Mouse (Mus musculus) left cerebral cortex, postnatal 36 days (tissue): ENCODE measurements at regions not wholly inside any gene's neighbourhood (a gene's known extent, or its start where the extent isn't known, plus 50 kb on each side); places are given as distances from the start of the nearest gene placed in this dataset.

Source experiments
- DNase-seq, 2 experiments: peaks; one replicate each; pipeline ENCODE4 v3.0.0; 2021 to 2022; ENCODE audit warnings: low spot score in 2 of 2, mixed read lengths in 1 of 2
- intact Hi-C: fragments of 180-260 bp; cut with DNase I; formaldehyde crosslinking; loops from one replicate; pipeline ENCODE4 v1.15.1; 2025

DNA sequence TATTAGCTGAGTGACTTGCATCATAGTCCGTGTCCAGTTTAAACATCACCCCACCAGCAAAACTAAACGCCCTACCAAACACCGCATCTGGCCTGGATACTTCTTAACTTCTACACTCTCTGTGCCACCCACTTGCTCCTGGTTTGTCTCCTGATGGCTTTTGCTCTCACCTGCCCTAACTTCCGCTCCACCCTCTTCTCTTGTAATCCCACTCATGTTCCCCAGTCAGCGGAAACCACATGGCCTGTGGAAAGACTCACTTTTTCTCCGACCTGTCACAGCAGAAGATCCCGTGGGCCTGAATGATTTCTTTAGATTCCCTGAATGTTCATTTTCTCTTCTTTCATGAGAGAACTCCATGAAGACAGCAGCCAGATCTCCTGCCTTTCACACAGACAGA, 86.1 kb upstream of the Lgalsl start:
- no peak for DNase-seq
- intact Hi-C loops = loop anchor here (5.0 to 10.0 kb wide), 4 partner anchors 75 to 462 kb away; partner anchors contain the start of gene Peli1

DNA sequence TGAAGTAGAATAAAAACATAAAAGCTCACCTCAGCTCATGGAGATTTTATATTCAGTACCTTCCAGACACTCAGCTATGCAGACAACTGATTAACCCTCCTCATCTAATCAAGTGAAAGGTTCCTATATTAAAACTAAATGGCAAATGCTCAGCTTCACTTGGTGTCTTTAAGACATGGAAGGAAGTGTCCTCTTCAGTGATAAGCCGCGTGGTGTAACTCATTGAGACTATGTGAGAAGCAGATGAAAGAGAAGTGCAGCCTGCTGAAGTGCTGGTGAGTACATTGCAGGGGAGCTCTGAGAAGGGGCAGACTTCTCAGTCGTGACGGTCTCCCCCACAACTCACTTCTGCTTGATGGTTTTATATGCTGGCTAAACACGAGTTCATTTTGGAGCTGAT, 86.6 kb upstream of the Lgalsl start:
- DNase-seq = no peak
- intact Hi-C loops = loop anchor here (5.0 to 10.0 kb wide), 4 partner anchors 75 to 463 kb away; partner anchors contain the start of gene Peli1

- no peak for DNase-seq
- intact Hi-C loops = no loop called here
Observed at GRCm38 (mm10) chr11:20923115-20923514, 92.3 kb upstream of the Lgalsl start.

DNA sequence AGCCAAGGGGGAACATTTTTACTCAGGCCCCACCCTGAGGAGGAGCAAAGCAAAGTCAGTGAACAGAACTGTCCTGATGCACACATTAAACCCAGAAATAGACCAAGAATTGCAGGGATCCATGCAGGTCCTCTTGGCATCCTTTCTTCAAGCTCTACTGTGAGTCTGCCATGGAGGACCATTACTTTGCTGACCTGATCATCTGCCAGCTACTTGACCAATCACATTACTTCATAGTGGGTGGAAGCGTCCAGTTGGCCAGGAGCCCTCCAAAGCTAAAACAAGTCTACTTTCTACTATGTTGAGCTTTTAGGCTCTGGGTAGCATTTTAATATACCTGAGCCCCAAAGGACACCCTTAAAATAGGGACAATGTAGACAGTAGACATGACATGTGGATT, 98.6 kb upstream of the Lgalsl start:
- intact Hi-C loops = no loop called here
- no peak for DNase-seq

DNA sequence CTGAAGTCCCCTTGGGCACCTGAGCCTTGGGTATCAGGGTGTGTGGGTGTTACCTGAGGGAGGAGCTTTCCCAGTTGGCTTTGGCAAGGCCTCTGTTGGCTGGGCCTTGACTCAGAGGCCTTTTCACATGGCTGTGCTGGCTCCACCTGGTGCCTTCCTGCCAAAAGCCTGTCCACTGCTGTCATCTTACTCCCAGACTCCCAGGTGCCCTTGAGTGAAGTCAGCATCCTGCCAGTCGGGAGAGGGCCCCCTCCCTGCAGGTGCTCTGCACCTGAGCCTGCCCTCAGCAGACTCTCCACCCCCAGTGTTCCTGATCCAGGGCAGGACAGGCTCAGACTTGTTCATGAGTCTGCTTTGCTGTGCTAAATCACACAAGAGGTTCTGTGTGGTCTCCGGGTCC, 99.2 kb upstream of the Lgalsl start:
- intact Hi-C loops = no loop called here
- no peak for DNase-seq

GRCm38 (mm10) chr11:20930573-20930972, 99.7 kb upstream of the Lgalsl start:
- intact Hi-C loops = no loop called here
- DNase-seq = no peak

- intact Hi-C loops = no loop called here
- DNase-seq = no peak
Observed at GRCm38 (mm10) chr11:20934191-20935062, 103.6 kb upstream of the Lgalsl start.

- intact Hi-C loops = no loop called here
- DNase-seq = no peak
Observed at GRCm38 (mm10) chr11:20935063-20935370, 104.2 kb upstream of the Lgalsl start.

GRCm38 (mm10) chr11:20935910-20936309, 105.1 kb upstream of the Lgalsl start:
- no peak for DNase-seq
- intact Hi-C loops = no loop called here

DNA sequence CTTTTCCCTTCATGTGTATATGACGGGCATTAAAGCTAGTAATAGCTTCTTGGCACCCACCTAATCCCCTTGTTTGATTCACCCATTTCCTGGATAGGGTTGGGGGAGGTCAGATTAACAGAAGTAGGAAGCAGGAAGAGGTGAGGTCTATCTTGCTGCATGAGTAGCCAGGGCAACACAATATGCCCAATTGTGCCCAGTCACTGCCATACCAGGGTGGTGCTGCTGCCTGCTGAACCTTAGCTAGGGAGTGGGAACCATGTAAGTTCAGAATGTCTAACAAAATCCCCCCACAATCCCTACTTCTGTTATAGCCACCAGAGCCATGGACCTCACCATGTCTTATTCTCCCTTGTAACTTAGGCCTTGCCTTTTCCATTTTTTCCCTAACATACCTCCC, 106.1 kb upstream of the Lgalsl start:
- DNase-seq = no peak
- intact Hi-C loops = no loop called here

DNA sequence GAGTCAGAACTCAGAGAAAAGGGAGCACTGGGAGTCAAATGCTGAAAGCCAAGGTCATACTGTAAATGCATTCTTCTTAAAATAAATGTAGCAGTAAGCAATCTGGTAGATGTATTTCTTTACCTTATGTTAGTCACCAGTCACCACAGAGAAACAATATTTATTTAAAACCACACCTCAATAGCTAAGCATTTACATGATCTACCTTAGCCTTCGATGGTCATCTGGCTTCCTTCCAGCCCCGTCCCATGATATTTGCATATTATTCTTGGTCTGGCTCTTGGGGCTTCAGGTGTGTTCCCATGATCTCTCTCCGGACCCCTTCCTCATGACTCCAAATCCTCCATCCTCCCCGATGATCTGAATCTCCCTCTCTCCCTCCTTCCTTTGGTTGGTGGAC, 107.1 kb upstream of the Lgalsl start:
- DNase-seq = no peak
- intact Hi-C loops = no loop called here

DNA sequence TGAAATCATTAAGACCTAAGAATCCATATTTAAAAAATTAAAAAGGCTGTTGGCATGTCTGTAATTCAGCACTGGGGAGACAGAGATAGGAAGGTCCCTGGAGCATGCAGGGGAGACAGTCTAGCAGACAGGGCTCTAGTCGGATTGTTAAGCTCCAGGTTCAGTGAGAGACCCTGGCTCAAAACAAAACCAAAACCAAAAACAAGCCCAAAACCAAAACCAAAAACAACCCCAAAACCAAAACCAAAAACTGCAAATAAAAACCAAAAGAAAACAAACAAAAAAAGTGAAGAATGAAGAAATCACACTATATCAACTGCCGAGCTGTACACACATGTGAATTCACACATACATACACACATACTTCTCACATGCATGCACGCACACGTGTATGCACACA, 108.8 kb upstream of the Lgalsl start:
- no peak for DNase-seq
- intact Hi-C loops = no loop called here

- DNase-seq = peak in 1 of 2 experiments; percentile 10
- intact Hi-C loops = no loop called here
Observed at GRCm38 (mm10) chr11:20941546-20941945, 110.7 kb upstream of the Lgalsl start.

DNA sequence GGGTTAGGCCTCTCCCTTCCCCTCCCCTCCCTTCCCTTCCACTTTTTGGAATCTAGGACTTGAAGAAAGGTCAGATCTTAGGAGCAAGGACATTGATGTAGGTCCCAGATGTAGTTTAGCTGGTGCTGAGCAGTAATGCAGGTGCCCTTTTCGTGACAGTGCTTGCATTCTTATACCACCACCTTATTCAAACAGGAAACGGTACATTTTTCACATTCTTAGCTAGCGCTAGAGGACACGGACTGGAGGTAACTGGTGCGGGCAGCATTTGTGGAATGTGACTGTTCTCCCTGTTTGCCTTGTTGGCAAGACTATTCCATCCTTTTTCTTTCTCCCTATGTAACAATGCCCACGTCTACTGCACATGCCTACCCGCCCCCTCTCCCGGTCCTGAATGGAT, 124.7 kb upstream of the Lgalsl start:
- intact Hi-C loops = no loop called here

DNA sequence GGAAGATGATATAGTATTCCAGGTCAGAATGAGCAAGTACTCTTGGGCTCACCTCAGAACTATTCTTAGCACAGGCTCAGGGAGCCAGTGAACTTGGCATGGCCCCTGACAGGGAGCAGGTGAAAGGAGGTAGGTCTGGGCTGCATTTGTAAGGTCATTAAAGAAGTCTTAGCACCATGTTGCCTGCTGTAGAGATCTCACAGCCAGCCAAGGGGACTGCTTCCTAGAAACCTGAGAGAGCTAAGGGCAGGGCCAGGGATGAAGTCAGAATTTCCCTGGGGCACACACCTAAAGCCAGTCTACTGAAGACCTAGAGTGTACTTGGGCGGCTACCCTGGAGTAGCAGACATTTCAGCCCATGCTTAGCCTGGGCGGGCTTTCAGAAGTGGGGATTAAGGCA, 126.9 kb upstream of the Lgalsl start:
- intact Hi-C loops = no loop called here
- no peak for DNase-seq

More for the DNA sequence above, 124.7 kb upstream of the Lgalsl start:
- no peak for DNase-seq

DNA sequence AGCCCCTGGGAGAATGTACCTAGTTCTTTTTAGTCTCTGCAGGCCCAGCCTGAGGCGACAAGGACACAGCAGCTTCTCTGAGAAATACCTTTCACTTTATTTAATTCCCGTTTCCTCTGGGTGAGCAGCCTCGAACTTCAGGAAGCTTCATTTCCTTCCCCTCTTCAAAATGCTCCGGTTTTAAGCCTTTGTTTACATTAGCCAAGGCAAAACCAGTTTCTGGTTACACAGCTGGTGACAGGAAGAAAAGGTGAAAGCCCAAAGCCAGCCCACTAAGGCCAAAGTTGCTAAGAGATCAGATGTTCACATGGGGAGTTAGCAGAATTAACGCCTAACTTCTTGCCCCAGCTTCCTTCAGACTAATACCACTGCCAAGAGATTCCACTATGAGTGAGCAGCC, 127.4 kb upstream of the Lgalsl start:
- intact Hi-C loops = no loop called here
- no peak for DNase-seq

DNA sequence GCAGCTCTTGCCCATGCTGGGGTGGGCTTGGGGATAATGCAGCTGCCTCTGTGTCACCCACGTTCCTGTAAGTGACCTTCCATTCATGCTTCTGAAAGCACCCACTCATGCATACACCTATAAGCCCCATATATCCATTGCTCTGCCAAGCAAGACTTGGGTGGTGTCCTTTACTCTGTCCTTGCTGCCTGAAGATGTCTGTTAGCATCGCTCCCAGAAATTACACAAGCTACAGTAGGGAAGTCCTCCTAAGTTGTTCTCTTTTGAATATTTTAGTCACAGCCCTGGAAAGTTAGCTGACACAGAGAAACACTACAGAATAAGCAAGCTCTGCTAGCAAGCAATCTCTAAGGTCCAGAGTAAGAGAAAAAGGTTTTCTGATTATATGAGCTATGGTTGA, 129.2 kb upstream of the Lgalsl start:
- intact Hi-C loops = no loop called here
- no peak for DNase-seq

- DNase-seq = no peak
- intact Hi-C loops = no loop called here
Observed at GRCm38 (mm10) chr11:20960750-20961149, 129.9 kb upstream of the Lgalsl start.

- DNase-seq = no peak
- intact Hi-C loops = no loop called here
Observed at GRCm38 (mm10) chr11:20961626-20962025, 129.5 kb upstream of the Peli1 start.

GRCm38 (mm10) chr11:20965575-20966239, 125.4 kb upstream of the Peli1 start:
- intact Hi-C loops = no loop called here
- no peak for DNase-seq

DNA sequence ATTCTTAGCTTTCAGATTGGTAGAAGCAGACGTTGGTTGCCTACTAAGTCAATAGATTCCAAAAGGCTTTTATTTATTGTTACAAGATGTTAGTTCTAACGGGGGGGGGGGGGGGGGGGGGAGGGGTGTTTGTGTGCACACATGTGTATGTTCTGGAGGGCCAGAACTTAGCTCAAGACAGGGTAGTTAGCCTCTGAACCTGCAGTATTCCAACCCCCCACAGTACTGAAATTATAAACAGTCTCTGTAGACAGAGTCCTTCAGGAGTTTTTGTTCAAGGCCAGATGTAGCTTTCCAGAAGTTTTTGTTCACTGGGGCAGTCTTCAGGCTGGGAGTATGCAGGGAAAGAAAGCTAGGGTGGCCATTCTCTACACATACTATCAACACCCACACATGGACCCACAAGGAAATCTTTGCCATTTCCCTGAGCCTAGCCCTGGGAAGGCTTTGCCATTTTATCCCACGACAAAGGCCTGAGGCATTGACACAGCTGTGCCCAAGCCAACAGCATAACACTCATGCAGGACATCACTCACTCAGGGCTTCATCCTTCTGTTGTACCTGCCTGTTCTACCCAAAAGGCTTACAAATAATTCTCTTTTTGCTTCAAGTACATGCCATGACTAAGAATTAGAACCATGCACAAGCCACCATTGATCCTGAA, 123.6 kb upstream of the Peli1 start:
- intact Hi-C loops = no loop called here
- DNase-seq = no peak
